Mouse (Mus musculus) ZHBTc4 (cell line): Measurements from ENCODE around the gene Wdr18.

Source experiments
- DNase-seq: peaks from one replicate; pipeline ENCODE4 v3.0.0-alpha.2; 2011; ENCODE audit warnings: low read depth, low spot score

The Wdr18 gene

DNA sequence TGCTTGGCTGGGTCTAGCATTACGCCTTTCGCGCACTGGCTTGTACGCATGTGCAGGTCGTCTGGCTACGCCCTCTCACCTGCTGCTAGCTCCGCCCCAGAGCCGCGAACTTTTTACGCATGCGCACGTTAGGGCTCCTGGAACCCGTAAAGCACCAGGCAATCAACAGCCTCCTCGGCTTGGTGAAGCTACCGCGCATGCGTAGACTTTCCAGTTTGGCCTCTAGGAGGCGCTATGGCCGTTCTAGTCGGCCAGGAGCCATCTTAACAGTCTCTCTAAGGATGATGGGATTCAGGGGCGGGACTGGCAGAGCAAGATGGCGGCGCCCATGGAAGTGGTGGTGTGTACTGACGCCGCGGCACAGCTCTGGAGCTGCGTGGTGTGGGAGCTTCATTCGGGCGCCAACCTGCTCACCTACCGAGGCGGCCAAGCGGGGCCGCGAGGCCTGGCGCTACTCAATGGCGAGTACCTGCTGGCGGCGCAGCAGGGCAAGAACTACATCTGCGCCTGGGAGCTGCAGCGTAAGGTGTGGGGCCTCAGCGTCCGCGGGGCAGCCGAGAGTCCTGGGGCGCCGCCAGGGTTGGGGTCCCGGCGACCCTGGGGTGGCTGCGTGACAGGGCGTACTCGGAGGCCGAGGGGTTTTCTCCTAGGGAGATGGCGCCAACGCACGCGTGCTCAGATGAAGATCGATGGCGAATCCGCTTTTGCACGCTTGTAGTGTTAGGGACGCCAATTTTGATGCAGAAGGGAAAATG, at the start of gene Wdr18:
TSS of gene Wdr18 (plus strand) at position 306 of the 755 bp plus-strand sequence.
- DNase-seq = peak; percentile 100

DNA sequence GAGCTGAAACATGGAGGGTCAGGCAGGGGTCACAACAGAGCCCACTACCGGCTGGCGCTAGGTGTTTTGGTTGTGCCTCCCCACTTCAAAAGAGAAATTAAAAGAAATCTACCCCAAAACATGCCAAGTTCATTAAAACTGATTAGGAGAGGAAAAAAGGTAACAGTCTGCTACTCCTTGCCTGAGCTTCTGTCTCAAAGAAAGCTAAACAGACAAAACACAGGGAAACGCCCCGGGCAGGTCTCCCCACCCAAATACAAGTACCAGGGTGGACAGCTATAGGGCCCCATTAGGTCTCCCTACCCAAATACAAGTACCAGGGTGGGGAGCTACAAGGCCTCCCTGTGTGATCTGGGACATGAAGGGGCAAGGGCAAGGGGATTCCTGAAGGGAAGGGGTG, 49.4 kb upstream of the Wdr18 start, which contains the start of gene Gm26602:
TSS of gene Gm26602 (plus strand) at position 301 of the 400 bp plus-strand sequence.
- DNase-seq = no peak

DNA sequence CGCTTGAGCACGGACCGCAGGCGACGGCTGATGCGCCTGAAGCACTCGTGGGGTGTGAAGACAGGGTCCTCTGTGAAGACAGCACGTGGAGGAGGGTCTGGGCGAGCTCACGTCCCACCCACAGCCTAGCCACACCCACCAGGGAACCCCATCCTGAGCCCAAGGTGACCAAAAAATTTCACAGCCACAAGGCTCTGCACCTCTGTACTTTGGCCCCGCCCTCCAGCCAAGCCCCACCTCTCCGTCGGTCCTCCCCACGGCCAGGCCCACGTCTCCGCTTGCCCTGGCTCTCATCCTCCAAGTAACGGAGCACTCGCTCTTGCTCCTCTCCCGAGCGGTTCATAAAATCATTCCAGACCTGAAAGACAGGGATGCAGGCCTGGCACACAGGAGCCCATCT, 47.5 kb upstream of the Wdr18 start:
- peak; percentile 59 for DNase-seq

DNA sequence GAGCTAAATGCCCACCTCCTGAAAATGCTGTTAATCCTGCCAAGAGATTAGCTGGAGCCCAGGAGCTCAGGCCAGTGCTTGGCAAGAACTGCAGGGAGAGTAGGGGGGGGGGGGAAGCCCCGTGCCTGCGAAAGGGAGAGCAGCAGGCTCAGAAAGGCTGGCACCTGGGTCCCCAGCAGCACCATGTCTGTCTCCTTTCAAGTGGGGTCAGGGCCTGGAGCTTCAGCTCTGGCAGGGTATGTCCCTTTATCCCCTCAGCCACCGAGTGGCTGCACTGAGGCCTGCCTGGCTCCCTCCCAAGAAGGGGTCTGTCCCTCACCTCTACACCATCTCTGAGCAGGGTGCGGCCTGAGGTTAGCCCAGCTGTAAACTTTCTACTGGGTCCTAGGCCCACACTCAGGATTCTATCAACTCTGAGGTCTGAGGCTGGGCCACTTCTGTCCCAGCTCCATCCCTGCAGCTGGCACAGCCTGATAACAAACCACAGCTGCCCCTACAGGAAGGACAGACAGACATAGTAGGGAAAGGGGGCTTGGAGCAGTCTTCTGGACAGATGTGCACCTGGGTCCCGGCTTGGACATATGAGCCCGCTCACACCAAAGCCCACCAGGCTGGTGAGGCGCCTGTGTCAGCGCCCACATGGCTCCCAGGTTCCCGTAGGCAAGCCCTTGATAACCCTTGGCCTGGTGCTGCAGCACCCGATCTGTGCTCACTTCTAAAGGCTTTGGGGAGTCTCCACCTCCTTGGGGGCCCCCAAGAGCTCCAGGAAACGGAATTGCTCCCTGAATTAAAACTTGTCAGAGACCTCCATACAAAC, 45.6 kb upstream of the Wdr18 start:
- no peak for DNase-seq

DNA sequence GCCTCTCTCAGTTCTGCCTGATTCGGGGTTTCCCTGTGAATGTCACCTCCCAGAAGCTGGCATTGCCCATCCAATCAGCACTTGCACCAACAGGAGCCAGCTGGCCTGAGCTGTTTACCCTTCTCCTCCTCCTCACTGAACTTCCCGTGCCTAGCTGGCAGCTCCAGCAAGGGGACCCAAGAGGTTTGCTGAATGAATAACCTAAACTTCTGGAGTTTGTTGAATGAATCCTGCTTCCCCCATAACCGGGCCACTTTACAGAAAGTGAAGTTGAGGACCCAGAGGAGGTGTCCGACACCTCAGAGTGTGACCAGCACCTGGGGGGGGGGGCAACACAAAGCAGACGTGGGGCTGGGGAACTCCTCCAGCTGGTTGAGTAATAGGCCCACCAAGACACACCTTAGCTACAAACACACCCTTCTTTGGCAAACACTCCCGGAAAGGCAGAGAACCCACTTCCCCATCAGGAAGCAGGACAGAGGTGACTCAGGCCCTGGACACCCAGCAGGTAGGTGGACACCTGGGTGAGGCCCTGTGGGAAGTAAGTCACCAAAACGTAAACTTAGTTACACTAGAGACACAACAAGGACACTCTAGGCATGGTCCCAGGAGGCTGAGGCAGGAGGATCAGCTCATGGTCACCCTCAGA, 44.9 kb upstream of the Wdr18 start:
- no peak for DNase-seq

DNA sequence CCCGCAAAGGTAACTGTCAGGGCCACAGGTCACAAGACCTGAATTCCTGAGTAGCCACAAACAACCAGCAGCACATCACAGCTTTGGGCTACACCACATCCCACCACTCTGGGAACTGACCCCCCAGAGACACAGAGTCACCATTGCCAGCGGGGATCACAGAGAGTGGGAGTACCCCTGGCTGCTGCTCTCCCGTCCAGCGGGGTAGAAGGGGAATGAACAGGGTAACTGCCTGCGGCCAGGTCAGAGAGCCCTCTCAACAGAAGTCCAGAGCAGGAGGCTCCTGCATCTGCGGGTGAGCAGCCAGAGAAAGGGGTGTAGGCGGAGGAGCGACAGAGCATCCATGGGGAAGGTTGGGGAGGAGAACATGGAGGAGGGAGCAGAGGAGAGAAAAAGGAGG, 43.9 kb upstream of the Wdr18 start:
- DNase-seq = no peak

DNA sequence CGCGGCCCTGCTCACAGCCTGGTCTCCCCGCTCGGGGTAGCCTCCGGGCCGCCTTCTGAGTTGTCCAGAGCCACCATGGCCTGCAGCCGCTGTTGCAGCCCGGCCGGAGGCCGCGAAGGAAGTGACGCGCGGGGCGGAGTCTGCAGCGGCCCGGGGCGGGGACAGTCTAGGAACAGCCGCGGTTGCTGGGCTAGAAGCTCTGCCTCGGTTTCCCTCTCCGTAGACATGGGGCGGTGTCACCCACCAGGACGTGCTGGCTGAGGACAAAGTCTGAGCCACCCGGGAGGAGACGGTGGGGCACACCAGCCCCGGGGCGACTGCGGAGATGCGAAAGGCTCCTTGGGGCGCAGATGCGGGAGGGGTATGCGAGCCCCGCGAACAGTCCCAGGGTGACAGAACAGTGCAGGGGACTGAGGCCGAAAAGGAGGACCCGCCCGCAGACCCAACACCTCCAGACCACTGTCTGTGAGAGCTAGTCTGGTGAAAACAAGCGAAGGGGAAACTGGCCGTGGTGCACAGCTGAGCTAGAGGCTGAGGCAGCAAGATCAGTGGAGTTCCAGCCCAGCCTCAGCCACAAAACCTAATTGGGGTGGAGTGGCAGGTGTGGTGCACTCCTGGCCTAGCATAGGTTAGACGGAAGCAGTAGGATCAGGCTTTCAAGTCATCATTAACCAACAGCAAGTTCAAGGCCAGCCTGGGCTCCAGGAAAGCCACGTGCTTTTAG, 43.0 kb upstream of the Wdr18 start, which contains the start of gene Kiss1r:
TSS of gene Kiss1r (plus strand) at position 164 of the 724 bp plus-strand sequence.
- DNase-seq = peak; percentile 75

DNA sequence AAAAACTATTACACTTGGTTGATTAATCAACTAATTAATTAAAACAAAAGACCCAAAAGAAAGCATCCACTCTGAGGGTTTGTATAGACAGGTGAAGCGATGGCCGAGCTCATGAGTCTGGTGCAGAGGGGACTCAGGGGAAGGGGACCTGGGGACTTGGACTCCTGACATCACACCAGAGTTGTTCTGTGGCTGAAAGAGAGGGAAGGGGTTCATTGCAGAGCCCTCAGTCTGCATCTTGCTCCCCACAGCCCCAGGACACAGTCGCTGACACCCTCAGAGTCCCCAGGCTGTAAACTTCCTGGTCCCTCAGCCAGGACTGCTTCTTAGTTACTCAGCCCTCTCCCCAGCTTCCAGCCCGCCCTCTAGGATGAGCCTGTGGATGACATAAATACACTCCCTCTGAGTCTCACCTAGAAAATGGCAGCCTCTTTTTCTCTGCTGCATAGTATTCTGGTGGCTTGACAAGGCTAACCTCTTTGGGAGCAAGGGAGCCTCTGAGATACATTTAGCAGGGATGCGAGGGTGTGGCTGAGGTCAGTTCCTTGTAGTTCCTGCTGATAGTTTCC, 42.3 kb upstream of the Wdr18 start:
- DNase-seq = no peak

DNA sequence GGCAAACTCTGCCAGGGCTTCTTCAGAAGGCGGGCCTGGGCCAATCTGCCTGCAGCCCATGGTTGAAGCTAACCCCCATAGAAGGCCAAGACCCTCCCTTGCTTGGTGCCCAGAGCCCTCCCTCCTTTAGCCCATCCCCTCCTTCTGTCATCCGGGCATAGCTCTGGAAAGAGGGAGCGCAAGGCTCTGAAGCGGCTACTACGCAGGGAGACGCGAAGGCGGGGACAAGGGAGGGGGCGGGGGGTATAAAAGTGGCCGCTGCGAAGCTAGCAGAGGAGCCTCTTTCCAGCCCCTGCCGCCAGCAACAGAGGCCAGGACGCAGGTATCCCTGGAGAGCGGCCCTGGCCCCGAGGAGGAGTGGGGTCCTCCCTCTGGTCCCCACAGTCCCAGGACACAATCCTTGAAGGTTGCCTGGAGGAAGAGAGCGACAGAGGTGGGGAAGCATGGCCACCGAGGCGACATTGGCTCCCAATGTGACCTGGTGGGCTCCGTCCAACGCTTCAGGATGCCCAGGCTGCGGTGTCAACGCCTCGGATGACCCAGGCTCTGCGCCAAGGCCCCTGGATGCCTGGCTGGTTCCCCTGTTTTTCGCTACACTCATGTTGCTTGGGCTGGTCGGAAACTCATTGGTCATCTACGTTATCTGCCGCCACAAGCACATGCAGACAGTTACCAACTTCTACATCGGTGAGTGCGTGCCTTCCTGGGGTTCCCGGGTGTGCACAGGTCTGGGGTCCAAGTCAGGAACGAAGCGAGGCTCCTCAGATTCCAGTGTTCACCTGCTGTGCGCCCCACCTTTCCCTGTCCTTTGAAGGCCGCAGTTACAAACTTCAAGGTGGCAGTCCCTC, 41.5 kb upstream of the Wdr18 start:
- peak; percentile 28 for DNase-seq

DNA sequence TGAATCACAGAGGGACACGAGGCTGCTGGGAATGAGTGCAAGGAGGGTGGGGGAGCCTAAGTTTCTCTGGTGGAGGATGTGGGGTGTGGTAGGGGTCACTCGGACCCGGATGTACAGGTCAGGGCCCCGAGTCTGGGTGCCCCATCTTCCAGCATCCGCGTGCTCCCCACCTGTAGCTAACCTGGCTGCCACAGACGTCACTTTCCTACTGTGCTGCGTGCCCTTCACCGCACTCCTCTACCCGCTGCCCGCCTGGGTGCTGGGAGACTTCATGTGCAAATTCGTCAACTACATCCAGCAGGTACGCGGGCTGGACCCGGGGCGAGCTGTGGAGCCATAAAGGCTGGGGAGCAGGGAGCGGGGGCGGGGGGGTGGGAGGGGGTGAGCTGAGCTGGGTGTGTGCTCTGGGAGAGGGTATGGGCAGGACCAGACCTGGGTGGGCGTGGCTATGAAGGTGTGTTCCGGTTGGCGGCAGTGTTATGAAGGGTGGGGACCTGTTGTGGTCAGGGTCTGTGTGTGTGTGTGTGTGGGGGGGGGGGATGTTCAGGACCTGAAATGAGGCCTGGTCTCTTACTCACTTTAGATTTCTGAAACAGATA, 40.6 kb upstream of the Wdr18 start:
- DNase-seq = no peak

DNA sequence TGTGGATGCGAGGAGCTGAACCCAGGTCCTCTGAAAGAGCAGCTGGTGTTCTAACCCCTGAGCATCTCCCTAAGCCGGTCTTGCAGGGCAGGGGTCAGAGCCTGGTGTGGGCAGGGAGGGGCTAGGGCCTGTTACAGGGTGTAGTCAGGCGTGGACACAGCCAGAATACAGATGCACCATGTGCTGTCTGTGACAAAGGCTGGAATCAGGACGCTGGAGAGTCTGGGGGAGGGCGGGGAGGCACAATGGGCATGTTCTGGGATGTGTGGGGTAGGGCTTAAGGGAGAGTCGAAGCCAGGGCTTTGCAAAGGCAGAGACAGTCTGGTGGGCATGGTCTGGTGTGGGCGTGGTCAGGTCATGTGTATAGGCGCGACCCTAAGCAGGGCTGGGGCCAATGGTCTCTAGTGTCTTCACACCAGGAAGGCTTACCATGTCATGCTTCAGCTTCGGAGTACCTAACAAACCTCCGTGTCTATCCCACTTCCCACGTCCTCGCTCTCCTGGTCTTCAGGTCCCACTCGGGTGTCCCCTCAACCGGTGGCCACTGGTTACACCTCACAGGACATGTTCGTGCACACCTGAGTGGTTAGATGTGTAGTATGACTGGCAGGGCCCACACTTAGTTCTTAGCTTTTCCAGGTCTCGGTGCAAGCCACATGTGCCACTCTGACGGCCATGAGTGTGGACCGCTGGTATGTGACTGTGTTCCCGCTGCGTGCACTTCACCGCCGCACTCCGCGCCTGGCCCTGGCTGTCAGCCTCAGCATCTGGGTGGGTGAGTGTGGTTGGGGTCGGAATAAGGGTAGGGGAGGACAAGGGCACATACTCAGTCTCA, 39.7 kb upstream of the Wdr18 start:
- DNase-seq = peak; percentile 41

DNA sequence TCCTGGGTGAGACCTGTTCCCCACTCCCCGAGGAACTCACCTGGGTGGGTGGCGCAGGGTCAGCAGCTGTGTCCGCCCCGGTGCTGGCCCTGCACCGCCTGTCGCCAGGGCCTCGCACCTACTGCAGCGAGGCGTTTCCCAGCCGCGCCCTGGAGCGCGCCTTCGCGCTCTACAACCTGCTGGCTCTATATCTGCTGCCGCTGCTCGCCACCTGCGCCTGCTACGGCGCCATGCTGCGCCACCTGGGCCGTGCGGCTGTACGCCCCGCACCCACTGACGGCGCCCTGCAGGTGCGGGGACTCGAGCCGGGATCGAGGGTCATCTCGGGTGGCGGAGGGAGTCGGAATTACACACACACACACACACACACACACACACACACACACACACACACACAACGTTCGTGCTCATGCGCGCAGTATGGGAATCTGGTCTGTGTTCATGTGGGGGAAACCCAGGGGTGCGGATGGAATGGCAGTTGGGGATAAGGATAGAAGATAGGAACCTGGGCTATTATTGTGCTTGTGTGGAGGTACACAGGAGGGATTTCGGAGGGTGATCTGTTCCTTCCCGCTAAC, 38.9 kb upstream of the Wdr18 start, which contains the start of gene R3hdm4:
TSS of gene R3hdm4 (minus strand) at position 251 of the 578 bp plus-strand sequence.
- DNase-seq = peak; percentile 62

DNA sequence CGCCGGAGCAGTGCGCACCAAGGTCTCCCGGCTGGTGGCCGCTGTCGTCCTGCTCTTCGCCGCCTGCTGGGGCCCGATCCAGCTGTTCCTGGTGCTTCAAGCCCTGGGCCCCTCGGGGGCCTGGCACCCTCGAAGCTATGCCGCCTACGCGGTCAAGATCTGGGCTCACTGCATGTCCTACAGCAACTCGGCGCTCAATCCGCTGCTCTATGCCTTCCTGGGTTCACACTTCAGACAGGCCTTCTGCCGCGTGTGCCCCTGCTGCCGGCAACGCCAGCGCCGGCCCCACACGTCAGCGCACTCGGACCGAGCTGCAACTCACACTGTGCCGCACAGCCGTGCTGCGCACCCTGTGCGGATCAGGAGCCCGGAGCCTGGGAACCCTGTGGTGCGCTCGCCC, 38.4 kb upstream of the Wdr18 start:
- peak; percentile 72 for DNase-seq

DNA sequence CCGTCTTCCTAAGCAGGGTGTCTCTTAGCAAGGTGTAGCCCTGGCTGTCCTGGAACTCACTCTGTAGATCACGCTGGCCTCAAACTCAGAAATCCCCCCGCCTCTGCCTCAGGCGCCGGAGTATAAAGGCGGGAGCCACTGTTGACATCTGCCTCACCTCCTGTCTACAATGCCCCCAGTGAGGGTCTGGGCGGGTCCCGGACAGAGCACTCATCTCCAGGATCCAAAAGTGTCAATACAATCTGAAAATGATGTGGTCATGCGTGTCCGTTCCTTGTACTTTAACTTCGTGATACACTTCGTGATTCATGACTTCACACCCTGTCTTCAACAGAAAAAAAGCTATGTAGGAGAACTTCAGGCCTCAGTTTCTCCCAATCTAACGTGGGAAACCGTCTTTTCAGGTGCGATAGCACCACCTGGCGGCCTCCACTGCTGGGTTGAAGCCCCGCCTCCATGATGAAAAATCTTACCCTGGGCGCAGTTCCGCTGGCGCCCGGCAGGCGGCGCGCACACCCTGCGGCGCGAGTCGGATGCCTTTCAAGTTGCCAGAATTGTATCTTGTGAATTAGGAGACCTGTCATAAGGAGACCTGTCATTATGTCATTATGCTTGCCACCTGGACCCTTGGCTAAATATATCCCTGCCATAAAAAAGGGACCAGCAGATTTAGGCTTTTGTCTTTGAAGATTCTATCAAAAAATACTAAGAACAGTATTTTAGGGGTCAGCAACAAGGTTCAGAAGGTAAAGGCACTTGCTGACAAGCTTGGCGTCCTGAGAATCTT, 34.8 kb upstream of the Wdr18 start:
- DNase-seq = peak; percentile 92

DNA sequence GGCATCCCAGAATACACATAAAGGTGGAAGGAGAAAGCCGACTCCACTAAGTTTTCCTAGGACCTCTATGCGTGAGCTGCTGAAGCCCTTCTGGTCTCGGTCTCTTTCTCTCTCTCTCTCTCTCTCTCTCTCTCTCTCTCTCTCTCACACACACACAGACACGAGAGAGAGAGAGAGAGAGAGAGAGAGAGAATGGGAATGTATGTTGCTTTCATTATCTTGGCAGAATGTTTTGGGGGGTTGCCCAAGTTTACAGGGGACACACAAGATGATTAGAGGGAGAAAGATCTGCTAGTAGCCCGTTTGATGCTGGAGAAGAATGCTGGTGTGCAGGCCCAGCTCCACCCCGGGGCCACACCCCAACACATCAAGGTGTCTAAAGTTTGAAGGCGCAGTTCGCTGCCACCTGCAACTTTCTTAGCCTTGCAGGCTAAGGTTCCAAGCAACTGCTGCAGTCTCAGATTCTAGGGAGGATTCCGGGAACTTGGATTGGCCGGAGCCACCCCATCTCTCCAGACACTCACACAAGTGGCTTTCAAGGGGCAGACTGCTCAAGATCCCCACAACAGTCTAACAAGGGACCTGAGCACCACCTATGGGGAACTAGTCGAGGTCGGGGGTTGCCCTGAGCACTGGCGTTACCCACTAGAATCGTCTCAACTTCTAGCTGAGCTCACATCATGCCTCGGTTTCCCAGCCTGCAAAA, 34.0 kb upstream of the Wdr18 start:
- DNase-seq = no peak

DNA sequence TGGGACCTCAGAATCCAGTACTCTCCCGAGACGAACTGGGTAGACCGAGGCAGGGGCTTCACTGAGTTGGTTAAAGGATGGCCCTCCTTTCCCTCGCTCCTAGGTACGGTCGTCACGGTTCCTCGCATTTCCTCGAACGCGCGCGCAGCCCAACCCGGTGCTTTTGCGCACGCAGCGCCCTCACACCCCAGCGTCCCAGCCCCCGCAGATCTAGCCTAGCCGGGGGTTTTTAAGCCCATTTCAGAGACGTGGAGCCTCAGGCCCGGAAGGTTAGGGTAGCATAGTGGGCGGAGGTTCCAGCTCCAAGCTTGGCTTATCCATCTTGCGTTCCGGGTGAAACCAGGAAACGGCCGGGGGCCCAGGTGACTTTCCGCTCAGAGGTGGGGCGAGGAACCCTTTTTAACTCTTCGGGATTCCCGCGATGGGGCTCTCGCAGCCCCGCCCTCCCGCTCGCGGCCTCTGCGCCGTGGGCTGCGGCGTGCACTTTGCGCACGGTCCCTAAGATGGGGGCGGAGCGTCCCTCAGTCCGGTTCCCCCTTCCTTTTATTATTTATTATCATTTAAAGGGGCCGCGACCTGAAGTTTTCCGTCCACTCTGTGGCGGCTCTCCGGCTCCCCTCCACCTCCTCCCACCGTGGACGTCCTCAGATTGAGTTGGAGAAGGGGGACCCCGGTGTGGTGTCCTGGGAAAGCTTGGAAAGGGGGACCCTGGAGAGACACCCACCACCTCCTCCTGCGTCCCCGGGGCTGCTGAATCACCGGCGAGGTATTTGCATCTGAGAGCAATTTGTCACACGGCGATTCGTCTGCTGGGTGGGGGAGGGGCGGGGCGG, 33.2 kb upstream of the Wdr18 start, which contains the start of gene Arid3a:
TSS of gene Arid3a (plus strand) at position 553 of the 833 bp plus-strand sequence.
- DNase-seq = peak; percentile 97
